Mouse (Mus musculus) neural tube, embryonic 12.5 days (tissue): ENCODE measurements around the gene Gpr87. TPM values are rescaled to one million over a fixed set of nuclear protein-coding genes. Genes with fewer than 3 reads are reported as not detected.

Experiments
- ATAC-seq: fragments of 200-750 bp; cut with Nextera tagmentation; 2 replicates; pipeline ENCODE4 v1.8.0; 2017; ENCODE audit warnings: low read depth, mild to moderate bottlenecking, moderate TSS enrichment, moderate library complexity; ENCODE audit not compliant: low FRiP score
- H3K27ac ChIP-seq: fragments of 300-500 bp; sonication (generic); 2 replicates; pipeline ENCODE4 v1.5.1; 2016
- H3K27me3 ChIP-seq: fragments of 300-500 bp; sonication (generic); replicated peaks from 2 replicates; pipeline ENCODE4 v1.6.1; 2016; ENCODE audit warnings: mild to moderate bottlenecking
- H3K36me3 ChIP-seq: fragments of 300-500 bp; sonication (generic); 2 replicates; pipeline ENCODE4 v1.6.1; 2016; ENCODE audit warnings: mild to moderate bottlenecking
- H3K4me1 ChIP-seq: fragments of 300-500 bp; sonication (generic); 2 replicates; pipeline ENCODE4 v1.6.1; 2016
- H3K4me2 ChIP-seq: fragments of 300-500 bp; sonication (generic); replicated peaks from 2 replicates; pipeline ENCODE4 v1.6.1; 2016; ENCODE audit warnings: mild to moderate bottlenecking
- H3K4me3 ChIP-seq: fragments of 300-500 bp; sonication (generic); 2 replicates; pipeline ENCODE4 v1.5.1; 2016
- H3K9ac ChIP-seq: fragments of 300-500 bp; sonication (generic); 2 replicates; pipeline ENCODE4 v1.6.1; 2016; ENCODE audit warnings: mild to moderate bottlenecking
- H3K9me3 ChIP-seq: fragments of 300-500 bp; sonication (generic); 2 replicates; pipeline ENCODE4 v1.6.1; 2016; ENCODE audit warnings: mild to moderate bottlenecking
- WGBS: fragments of 180-500 bp; shearing (Covaris S2); methylation state at CpG from one replicate; pipeline ENCODE4 v1.1.7; 2016; 5-methylcytosine and 5-hydroxymethylcytosine counted together
- polyA plus RNA-seq: library from polyadenylated mRNA; unstranded; fragments of >200 nt; fragmentation: Nextera tagmentation; extraction: Ambion mirVana; gene quantifications from 2 replicates; pipeline ENCODE4 v1.2.1, GENCODE M21; 2016

Gpr87 gene
- polyA plus RNA-seq, 1 experiment from 2014 or later: 0.24 TPM

GRCm38 (mm10) chr3:59176871-59177270, 18.0 kb downstream of the Gpr87 start:
- Histone ChIP-seq H3K4me3 (no peak overlapping the region), H3K4me2 (no peak overlapping the region), H3K9ac (no peak overlapping the region), H3K4me1 (no peaks in the 10 kb centered on the region), H3K9me3 (no peaks in the 10 kb centered on the region), H3K36me3 (no peaks in the 10 kb centered on the region), H3K27ac (no peak overlapping the region), H3K27me3 (no peaks in the 10 kb centered on the region)
- WGBS: 70% methylated on average over 5 of the region's 5 CpGs
- ATAC-seq: no peak

- H3K36me3 ChIP-seq: no peaks in the 10 kb centered on the region
- H3K27me3 ChIP-seq: no peaks in the 10 kb centered on the region
- H3K9ac ChIP-seq: no peak overlapping the region
- no peak overlapping the region for H3K4me2 ChIP-seq
- 40% methylated on average over 5 of the region's 5 CpGs for WGBS
- ATAC-seq: peak; percentile 74; the same call in 1 of the 2 replicates
- H3K4me3 ChIP-seq: no peak overlapping the region
- H3K9me3 ChIP-seq: no peaks in the 10 kb centered on the region
- no peak overlapping the region for H3K27ac ChIP-seq
- H3K4me1 ChIP-seq: no peaks in the 10 kb centered on the region
These were observed 19.7 kb downstream of the Gpr87 start for GRCm38 (mm10) chr3:59175234-59175633.

DNA sequence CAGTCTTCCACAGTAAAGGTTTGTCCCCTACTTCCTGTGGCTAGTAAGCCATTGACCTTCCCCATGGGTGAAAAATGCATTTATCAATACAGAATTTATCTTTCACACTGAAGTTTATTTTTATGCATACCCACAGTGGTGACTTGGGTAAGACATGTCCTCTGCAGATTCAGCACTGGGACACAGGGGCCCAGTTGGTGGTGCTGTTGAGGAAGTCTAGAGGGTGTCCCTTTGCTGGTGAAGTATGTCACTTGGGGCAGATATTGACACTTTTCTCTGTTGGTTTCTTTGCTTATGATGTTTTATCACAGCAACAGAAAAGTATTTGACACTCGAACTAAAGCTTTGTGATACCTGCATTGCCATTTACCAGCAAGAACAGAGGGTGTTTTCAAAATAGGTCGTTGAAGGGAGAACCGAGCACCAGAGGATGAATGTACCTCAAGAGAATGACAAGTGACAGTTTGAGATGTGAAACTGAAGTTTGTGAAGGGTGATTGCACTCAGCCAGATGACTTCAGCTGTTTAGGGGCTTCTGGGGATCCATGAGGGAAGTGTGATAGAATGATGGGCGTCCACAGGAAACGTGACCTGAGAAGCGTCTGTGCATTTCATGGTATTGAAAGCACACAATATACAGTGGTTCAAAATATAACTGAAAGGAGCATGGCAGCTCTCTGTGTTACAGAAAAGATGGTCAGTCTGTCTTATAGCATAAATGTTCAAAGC, 20.3 kb downstream of the Gpr87 start:
- Histone ChIP-seq H3K9ac (no peak overlapping the region), H3K27ac (no peak overlapping the region), H3K27me3 (no peaks in the 10 kb centered on the region), H3K9me3 (no peaks in the 10 kb centered on the region), H3K36me3 (no peaks in the 10 kb centered on the region), H3K4me2 (no peak overlapping the region), H3K4me3 (no peak overlapping the region), H3K4me1 (no peaks in the 10 kb centered on the region)
- WGBS: 84% methylated on average over 6 of the region's 6 CpGs
- ATAC-seq: no peak

DNA sequence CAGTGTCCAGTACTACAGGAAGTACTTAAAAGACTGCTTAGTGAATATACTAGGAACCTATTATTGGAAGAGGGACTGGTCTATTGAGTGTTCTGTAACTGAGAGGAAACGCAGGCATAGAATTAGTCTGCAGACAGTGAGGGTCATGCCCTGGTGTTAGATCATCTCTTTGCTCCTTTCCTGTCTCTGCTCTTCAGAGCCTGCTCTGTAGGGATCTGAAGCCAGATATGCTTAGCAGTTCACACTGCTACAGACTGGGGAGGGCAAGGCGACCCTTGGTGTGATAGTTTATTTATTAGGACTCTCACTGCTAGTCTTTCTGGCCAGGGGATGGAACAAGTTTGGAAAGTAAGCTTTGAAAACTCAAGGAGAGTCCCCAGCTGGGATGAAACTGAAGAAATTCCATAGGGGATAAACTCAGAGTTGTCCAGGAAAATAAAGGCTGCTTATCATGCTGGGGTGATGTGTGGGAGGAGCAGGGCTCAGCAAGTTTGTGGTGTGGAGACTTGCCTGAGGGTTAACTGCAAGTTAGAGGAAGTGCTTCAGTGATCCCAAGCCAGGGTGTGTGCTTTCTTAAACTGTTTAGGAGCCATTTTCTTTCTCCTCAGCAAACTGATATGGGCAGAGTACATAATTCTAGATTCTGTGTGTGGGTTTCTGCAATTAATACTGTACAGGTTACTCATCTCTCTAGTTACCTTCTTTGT, 24.8 kb downstream of the Gpr87 start:
- Histone ChIP-seq H3K4me3 (no peak overlapping the region), H3K9ac (no peak overlapping the region), H3K27ac (no peak overlapping the region), H3K9me3 (no peaks in the 10 kb centered on the region), H3K4me2 (no peak overlapping the region), H3K27me3 (no peaks in the 10 kb centered on the region), H3K36me3 (no peaks in the 10 kb centered on the region), H3K4me1 (no peaks in the 10 kb centered on the region)
- no peak for ATAC-seq
- WGBS: 62% methylated on average over 2 of the region's 2 CpGs

GRCm38 (mm10) chr3:59169215-59169614, 25.7 kb downstream of the Gpr87 start:
- no peak overlapping the region for H3K9ac ChIP-seq
- H3K9me3 ChIP-seq: no peaks in the 10 kb centered on the region
- no peak for ATAC-seq
- no peak overlapping the region for H3K4me3 ChIP-seq
- H3K4me1 ChIP-seq: no peaks in the 10 kb centered on the region
- no peak overlapping the region for H3K27ac ChIP-seq
- no peaks in the 10 kb centered on the region for H3K36me3 ChIP-seq
- 82% methylated on average over 4 of the region's 4 CpGs for WGBS
- H3K4me2 ChIP-seq: no peak overlapping the region
- H3K27me3 ChIP-seq: no peaks in the 10 kb centered on the region

DNA sequence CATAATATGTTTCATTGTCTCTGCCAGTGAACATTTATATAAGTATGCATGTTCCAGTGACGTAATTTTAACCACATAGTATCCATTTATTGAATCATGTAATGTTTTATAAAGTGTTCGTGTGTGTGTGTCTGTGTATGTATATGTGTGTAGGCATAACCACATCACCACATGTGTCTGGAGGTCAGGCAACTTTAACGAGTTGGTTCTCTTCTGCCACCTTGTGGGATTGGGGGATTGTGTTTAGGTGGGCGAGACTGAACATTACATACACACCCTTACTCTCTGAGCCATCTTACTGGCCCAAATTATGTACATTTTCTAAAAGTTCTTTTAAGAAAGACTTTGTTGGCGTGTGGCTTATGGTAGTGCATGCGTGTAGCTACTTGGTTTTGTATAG, 26.4 kb downstream of the Gpr87 start:
- Histone ChIP-seq H3K4me3 (no peak overlapping the region), H3K4me1 (no peaks in the 10 kb centered on the region), H3K9ac (no peak overlapping the region), H3K4me2 (no peak overlapping the region), H3K36me3 (no peaks in the 10 kb centered on the region), H3K27ac (no peak overlapping the region), H3K27me3 (no peaks in the 10 kb centered on the region), H3K9me3 (no peaks in the 10 kb centered on the region)
- 92% methylated on average over 6 of the region's 6 CpGs for WGBS
- no peak for ATAC-seq

DNA sequence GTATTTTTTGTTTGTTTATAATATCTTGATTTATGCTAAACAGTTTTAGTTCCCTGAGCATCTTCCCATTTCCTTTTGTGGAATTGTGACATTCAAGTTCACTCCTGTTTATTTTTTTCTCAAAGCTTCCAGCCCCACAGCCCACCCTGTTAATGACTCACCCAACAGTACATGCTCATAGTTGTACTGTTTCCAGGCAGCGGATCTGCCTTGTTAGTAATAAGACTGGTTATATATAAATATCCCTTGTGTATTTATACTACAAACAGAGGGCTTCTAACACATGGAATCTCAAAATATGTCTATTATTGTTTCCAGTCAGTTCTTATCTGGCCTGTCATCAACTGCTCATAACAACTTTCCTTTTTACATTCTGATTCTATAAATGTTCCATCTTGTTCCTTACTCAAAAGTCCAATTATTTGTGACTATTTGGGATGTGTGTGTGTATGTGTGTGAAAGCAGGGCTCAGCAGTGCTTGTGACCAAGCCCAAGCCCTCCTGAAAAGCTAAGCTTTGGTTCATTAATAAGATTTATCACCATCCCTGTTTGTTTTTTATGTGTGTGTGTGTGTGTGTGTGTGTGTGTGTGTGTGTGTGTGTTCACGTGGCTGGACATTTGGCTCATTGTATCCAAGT, 27.4 kb downstream of the Gpr87 start:
- H3K27me3 ChIP-seq: no peaks in the 10 kb centered on the region
- no peak overlapping the region for H3K4me2 ChIP-seq
- H3K4me1 ChIP-seq: no peaks in the 10 kb centered on the region
- no peak for ATAC-seq
- no peaks in the 10 kb centered on the region for H3K36me3 ChIP-seq
- H3K9ac ChIP-seq: no peak overlapping the region
- H3K27ac ChIP-seq: no peak overlapping the region
- H3K9me3 ChIP-seq: no peaks in the 10 kb centered on the region
- H3K4me3 ChIP-seq: no peak overlapping the region
- WGBS: 70% methylated on average over 2 of the region's 2 CpGs

DNA sequence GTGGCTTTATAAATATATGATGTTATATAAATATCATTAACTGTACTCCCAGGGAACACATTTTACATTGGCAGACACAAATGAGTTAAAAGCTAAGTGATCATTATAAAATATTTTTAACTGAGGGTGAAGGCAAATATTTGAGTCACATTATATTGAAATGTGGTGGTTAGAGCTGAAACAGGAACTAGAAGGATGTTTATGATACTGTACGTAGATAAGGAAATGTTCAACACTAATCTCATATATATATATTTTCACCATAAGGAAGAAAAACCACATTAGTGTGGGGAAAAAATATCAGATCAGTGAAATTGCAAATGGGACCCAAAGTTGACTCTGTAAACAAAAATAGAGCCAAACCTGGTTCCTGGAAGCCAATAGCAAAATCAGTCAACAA, 34.4 kb downstream of the Gpr87 start:
- ATAC-seq: no peak

GRCm38 (mm10) chr3:59157048-59157447, 37.9 kb downstream of the Gpr87 start:
- WGBS: 92% methylated on average over 5 of the region's 5 CpGs
- H3K9me3 ChIP-seq: no peaks in the 10 kb centered on the region
- ATAC-seq: no peak
- no peak overlapping the region for H3K9ac ChIP-seq
- no peak overlapping the region for H3K4me2 ChIP-seq
- no peak overlapping the region for H3K4me3 ChIP-seq
- H3K27me3 ChIP-seq: no peaks in the 10 kb centered on the region
- H3K36me3 ChIP-seq: no peaks in the 10 kb centered on the region
- no peak overlapping the region for H3K27ac ChIP-seq
- H3K4me1 ChIP-seq: no peaks in the 10 kb centered on the region

More for the DNA sequence above, 34.4 kb downstream of the Gpr87 start:
- H3K27ac ChIP-seq: no peak overlapping the region
- H3K4me3 ChIP-seq: no peak overlapping the region
- no peaks in the 10 kb centered on the region for H3K36me3 ChIP-seq
- H3K4me1 ChIP-seq: no peaks in the 10 kb centered on the region
- no peak overlapping the region for H3K9ac ChIP-seq
- WGBS: 93% methylated on average over 1 of the region's 1 CpGs
- H3K9me3 ChIP-seq: no peaks in the 10 kb centered on the region
- H3K27me3 ChIP-seq: no peaks in the 10 kb centered on the region
- no peak overlapping the region for H3K4me2 ChIP-seq

- Histone ChIP-seq H3K4me3 (no peak overlapping the region), H3K27ac (no peak overlapping the region), H3K9me3 (no peaks in the 10 kb centered on the region), H3K4me1 (no peaks in the 10 kb centered on the region), H3K4me2 (no peak overlapping the region), H3K9ac (no peak overlapping the region), H3K36me3 (no peaks in the 10 kb centered on the region), H3K27me3 (no peaks in the 10 kb centered on the region)
- 95% methylated on average over 6 of the region's 6 CpGs for WGBS
- no peak for ATAC-seq
These were observed 39.5 kb downstream of the Gpr87 start for GRCm38 (mm10) chr3:59155404-59155803.

- H3K4me1 ChIP-seq: no peaks in the 10 kb centered on the region
These were observed 40.0 kb downstream of the Gpr87 start for GRCm38 (mm10) chr3:59154888-59155287.

DNA sequence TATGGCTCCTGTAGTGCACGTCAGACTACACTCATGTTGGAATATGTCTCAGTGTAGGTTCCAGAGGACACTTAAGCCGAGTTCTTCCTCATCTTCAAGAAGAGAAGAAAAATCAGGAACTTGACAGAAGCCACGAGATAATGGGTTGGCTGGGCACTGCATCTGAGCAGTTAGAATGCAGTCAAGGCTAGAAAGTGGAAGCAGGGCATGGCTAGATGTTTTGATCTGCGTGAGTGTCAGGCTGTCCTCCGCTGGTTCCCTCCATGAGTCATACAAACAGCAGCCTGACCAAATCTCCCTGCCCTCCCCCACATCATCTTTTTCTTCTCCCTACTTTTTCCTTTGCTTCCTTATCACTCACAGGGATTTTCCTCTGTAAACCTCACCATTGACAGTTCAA, 41.5 kb downstream of the Gpr87 start, which contains the start of gene P2ry14:
P2ry14 (minus strand) TSS at position 195 of the 400 bp plus-strand sequence.
- no peak for ATAC-seq
- no peak within 1 kb of the TSS for H3K9ac ChIP-seq
- H3K4me3 ChIP-seq: no peak within 1 kb of the TSS
- no peak within 1 kb of the TSS for H3K4me2 ChIP-seq
- no peaks in the 10 kb centered on the region for H3K4me1 ChIP-seq
- WGBS: 82% methylated on average over 5 of the region's 5 CpGs
- no peaks in the 10 kb centered on the region for H3K27me3 ChIP-seq
- no peaks in the 10 kb centered on the region for H3K9me3 ChIP-seq
- no peak within 1 kb of the TSS for H3K27ac ChIP-seq
- no peaks in the 10 kb centered on the region for H3K36me3 ChIP-seq

More at GRCm38 (mm10) chr3:59154888-59155287, 40.0 kb downstream of the Gpr87 start:
- Histone ChIP-seq H3K4me2 (no peak overlapping the region), H3K4me3 (no peak overlapping the region), H3K36me3 (no peaks in the 10 kb centered on the region), H3K9ac (no peak overlapping the region), H3K9me3 (no peaks in the 10 kb centered on the region), H3K27me3 (no peaks in the 10 kb centered on the region), H3K27ac (no peak overlapping the region)
- WGBS: 79% methylated on average over 2 of the region's 2 CpGs
- ATAC-seq: no peak
